8 mouse cellular contexts compared by ENCODE assay signal in the genomic region with DNA sequence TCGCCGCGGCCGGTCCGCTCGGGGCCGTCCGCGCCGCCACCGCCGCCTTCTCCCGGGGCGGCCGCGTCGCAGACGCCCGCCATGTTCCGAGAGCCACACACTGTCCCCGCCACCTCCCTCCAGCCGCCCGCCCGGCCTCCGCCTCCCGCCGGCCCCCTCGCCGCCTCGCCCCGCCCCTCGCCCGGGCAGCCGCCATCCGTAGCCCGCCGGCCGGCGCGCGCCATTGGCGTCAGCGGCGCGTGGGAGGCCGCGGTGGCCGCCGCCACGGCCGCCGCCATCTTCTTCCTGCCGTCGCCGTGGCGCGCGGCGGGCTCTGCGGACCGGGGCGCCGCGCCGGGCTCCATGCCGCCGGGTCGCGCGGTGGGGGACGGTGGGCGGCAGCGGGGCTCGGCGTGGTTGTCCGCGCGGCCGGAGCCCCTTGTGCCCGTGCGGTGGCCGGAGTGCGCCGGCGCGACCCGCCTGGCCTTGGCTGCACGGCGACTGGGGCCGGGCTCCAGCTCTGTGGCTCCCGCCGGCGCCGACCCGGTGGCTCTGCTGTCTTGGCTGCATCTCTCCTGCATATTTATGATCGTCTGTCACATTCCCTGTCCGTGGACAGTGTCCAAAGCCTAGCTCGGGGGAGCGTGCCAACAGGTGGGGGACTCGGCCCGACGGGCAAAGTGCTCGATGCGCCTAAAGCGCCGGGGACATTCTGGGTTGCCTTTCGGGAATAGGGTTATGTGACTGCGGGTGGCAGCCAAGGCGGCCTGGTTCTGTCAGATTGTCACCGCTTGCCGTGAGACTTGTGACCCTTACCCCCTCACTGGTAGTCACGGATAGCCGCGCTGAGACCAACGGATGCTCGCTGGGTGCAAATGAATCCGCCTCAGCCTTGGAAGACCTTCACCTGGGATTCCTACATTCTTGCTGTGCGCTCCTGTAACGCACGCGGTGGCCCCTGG. TPM values are rescaled to one million over a fixed set of nuclear protein-coding genes. Genes with fewer than 3 reads are reported as not detected.
DNase-seq lines count a peak whose midpoint lies in the region; ATAC-seq and TF ChIP-seq lines count a peak whose summit lies in the region.

Gene Tapt1 (minus strand): TSS at position 106 of the 941 bp plus-strand sequence.

- peak; percentile 95 for ATAC-seq in forebrain, embryonic 15.5 days (replicated peaks)
- peak; percentile 97 for ATAC-seq in neural tube, embryonic 14.5 days (ENCODE audit: low read depth)

- H3K4me3 ChIP-seq in E14TG2a.4 (replicated peaks; ENCODE audit: low read length) = peak within 1 kb of the TSS; percentile 88
- H3K4me3 ChIP-seq in forebrain, embryonic 15.5 days = peak within 1 kb of the TSS; percentile 59
- H3K4me3 ChIP-seq in neural tube, embryonic 14.5 days (ENCODE audit: low read depth, low read length) = peak within 1 kb of the TSS; percentile 81

- TF ChIP-seq CTCF in E14TG2a.4 (conservative IDR thresholded peaks at IDR 0.05; ENCODE audit: low read length) = no peak

- H3K4me2 ChIP-seq in forebrain, embryonic 15.5 days (replicated peaks) = peak within 1 kb of the TSS; percentile 87
- H3K4me2 ChIP-seq in neural tube, embryonic 14.5 days (ENCODE audit: low read depth, low read length) = peak within 1 kb of the TSS; percentile 77

- H3K9me3 ChIP-seq in E14TG2a.4 (ENCODE audit: low read length) = no peaks in the 10 kb centered on the region
- no peaks in the 10 kb centered on the region for H3K9me3 ChIP-seq in forebrain, embryonic 15.5 days
- H3K9me3 ChIP-seq in neural tube, embryonic 14.5 days (ENCODE audit: control insufficient read depth, low read length) = no peaks in the 10 kb centered on the region

- peaks cover 48% of the 10 kb centered on the region for H3K4me1 ChIP-seq in E14TG2a.4 (replicated peaks; ENCODE audit: low read depth, low read length)
- peaks cover 27% of the 10 kb centered on the region for H3K4me1 ChIP-seq in forebrain, embryonic 15.5 days
- peaks cover 22% of the 10 kb centered on the region for H3K4me1 ChIP-seq in neural tube, embryonic 14.5 days (ENCODE audit: control insufficient read depth, insufficient read depth, low read length)

- under 1% methylated on average over 99 of the region's 121 CpGs for WGBS in forebrain, embryonic 15.5 days
- WGBS in neural tube, embryonic 14.5 days = under 1% methylated on average over 89 of the region's 121 CpGs

- no peaks in the 10 kb centered on the region for H3K27me3 ChIP-seq in E14TG2a.4 (ENCODE audit: insufficient read depth, low read length)
- no peaks in the 10 kb centered on the region for H3K27me3 ChIP-seq in forebrain, embryonic 15.5 days
- H3K27me3 ChIP-seq in neural tube, embryonic 14.5 days (ENCODE audit: control insufficient read depth, insufficient read depth, low read length) = no peaks in the 10 kb centered on the region

- H3K36me3 ChIP-seq in E14TG2a.4 (ENCODE audit: insufficient read depth, low read length) = no peaks in the 10 kb centered on the region
- H3K36me3 ChIP-seq in forebrain, embryonic 15.5 days = no peaks in the 10 kb centered on the region
- no peaks in the 10 kb centered on the region for H3K36me3 ChIP-seq in neural tube, embryonic 14.5 days (ENCODE audit: control insufficient read depth, insufficient read depth, low read length)

- DNase-seq in cerebellum, adult 11 months = peak; percentile 88
- peak; percentile 93 to 96 for DNase-seq in heart, postnatal 14 days
- peak; percentile 82 for DNase-seq in layer of hippocampus, adult 11-12 months (ENCODE audit: low spot score)
- DNase-seq in lung, adult 18-20 months = peak; percentile 88 to 92
- DNase-seq in testis, postnatal 10 days (ENCODE audit: low spot score) = peak; percentile 95

- H3K9ac ChIP-seq in forebrain, embryonic 15.5 days (replicated peaks) = peak within 1 kb of the TSS; percentile 64
- peak within 1 kb of the TSS; percentile 94 for H3K9ac ChIP-seq in neural tube, embryonic 14.5 days (replicated peaks; ENCODE audit: low read depth, low read length)

- intact Hi-C loops in heart, postnatal 14 days (cut with DNase I) = loop anchor here (10.0 kb wide), 1 partner anchor 1298 kb away; the partner anchor contains the start of gene Med28

- peak within 1 kb of the TSS; percentile 73 for H3K27ac ChIP-seq in forebrain, embryonic 15.5 days (replicated peaks)
- peak within 1 kb of the TSS; percentile 92 for H3K27ac ChIP-seq in neural tube, embryonic 14.5 days (ENCODE audit: low read depth, low read length)

RNA-seq across cellular contexts. Expression of gene Tapt1, which starts in this region (rescaled TPM):
- polyA plus RNA-seq in forebrain, embryonic 15.5 days (2015; fragmentation: Nextera tagmentation; extraction: Ambion mirVana) = 25.8 and 25.9 TPM in 2 replicates
- 10 to 100 TPM; 23.4 to 23.9 TPM for total RNA-seq in heart, postnatal 14 days (2021)
- polyA plus RNA-seq in neural tube, embryonic 14.5 days (2014; fragmentation: Nextera tagmentation; extraction: Ambion mirVana) = 40.1 and 42.4 TPM in 2 replicates

Comparison
In these comparisons a context has a peak if more than half of its experiments do, and no peak if none do; other contexts are left out.
1. Peak in every context shown above with its lines: DNase-seq, ATAC-seq, H3K4me3 ChIP-seq and H3K27ac ChIP-seq.